Mouse (Mus musculus) ES-E14 (cell line): ENCODE measurements around the gene Ppp1r9b.
A peak's percentile ranks its signal among the peaks of the same experiment; 100 is the strongest.

Source experiments
- CHD2 ChIP-seq: IDR thresholded peaks from 2 replicates; pipeline ENCODE4 v1.6.1; 2014; ENCODE audit warnings: mild to moderate bottlenecking, low read depth, low read length, inconsistent platforms
- HCFC1 ChIP-seq: IDR thresholded peaks from 2 replicates; pipeline ENCODE4 v1.6.1; 2012; ENCODE audit warnings: low read length, inconsistent platforms, borderline replicate concordance; ENCODE audit not compliant: insufficient read depth
- MAFK ChIP-seq: IDR thresholded peaks from 2 replicates; pipeline ENCODE4 v1.6.1; 2014; ENCODE audit warnings: mild to moderate bottlenecking, low read depth, low read length, inconsistent platforms; ENCODE audit not compliant: insufficient read depth
- ZC3H11A ChIP-seq: IDR thresholded peaks from 2 replicates; pipeline ENCODE4 v1.6.1; 2012; ENCODE audit warnings: low read depth, mild to moderate bottlenecking, inconsistent platforms, low read length, borderline replicate concordance
- ZNF384 ChIP-seq: IDR thresholded peaks from 2 replicates; pipeline ENCODE4 v1.6.1; 2012; ENCODE audit warnings: low read depth, low read length, inconsistent platforms

DNA sequence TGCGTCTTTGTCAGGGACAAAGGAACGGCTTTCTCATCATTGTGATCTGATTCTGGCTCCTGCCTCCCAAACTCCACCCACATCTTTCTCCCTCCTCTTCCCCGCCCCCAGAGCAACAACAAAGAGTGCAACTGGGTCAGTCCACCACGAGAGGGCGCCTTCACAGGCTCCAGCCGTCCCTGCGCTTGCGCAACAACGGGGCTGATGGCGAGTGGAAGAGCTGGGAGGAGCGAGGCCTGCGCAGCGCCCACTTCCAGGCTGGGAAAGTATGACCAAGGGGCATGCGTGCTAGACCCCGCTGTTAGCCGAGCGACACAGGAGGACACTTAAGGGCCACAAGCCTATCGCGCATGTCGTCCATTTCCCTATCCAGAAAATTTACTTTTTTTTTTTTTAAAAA, 11.9 kb upstream of the Ppp1r9b start:
- TF ChIP-seq ZNF384 (peak; percentile 64; the same call in 1 of the 2 replicates), HCFC1 (peak; percentile 59; the same call in 1 of the 2 replicates), MAFK (no peak), CHD2 (no peak), ZC3H11A (peak; percentile 34; the same call in 1 of the 2 replicates)
